In the genomic region with DNA sequence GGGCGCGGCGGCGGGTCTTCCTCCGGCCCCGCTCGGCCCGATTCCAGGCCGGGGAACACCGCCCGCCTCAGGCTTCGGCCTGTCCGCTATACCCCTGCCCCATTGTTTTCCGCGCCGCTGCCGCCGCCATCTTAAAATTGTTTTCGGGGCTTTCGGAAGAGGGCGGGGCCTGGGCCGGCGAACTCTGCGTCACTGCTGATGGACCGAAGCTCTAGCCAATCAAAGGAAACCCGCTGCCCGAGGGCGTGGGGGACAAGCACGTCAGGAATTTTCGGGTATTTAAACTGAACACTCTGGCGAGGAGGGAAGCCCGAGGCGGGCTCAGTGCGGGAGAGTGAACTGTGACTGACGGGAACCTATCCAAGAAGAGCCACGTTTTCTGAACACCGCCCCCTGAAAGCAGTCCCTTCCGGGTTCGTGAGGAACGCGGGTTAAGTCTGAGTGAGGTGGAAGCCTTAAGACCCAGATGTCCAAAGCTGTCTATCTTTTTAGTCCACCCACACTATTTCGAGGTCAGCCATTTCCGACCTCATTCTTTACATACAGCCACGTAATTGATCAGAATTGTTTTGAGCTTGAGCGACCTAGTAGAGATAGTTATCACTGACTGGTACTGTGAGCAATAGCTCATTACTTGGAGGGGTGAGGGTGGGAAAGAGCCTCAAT, we compare ENCODE assay signal across 8 mouse cellular contexts. TPM values are rescaled to one million over a fixed set of nuclear protein-coding genes. Genes with fewer than 3 reads are reported as not detected.
DNase-seq lines count a peak whose midpoint lies in the region; ATAC-seq and TF ChIP-seq lines count a peak whose summit lies in the region.

A gene (minus strand): TSS at position 122 of the 666 bp plus-strand sequence.

- peak within 1 kb of the TSS; percentile 99 for H3K9ac ChIP-seq in embryonic facial prominence, embryonic 13.5 days
- H3K9ac ChIP-seq in limb, embryonic 12.5 days (replicated peaks): peak within 1 kb of the TSS; percentile 99
- peak within 1 kb of the TSS; percentile 66 for H3K9ac ChIP-seq in midbrain, embryonic 15.5 days

- no peak for TF ChIP-seq CTCF in kidney, adult 2 months (conservative IDR thresholded peaks at IDR 0.05; ENCODE audit: insufficient read depth, insufficient read length, low read depth, low read length)
- no peak for TF ChIP-seq CTCF in spleen, adult 2 months (IDR thresholded peaks at IDR 0.05; ENCODE audit: extremely low read depth, insufficient read depth, insufficient read length, insufficient replicate concordance)

- peak within 1 kb of the TSS; percentile 99 for H3K27ac ChIP-seq in embryonic facial prominence, embryonic 13.5 days
- peak within 1 kb of the TSS; percentile 94 for H3K27ac ChIP-seq in kidney, adult 2 months (ENCODE audit: insufficient read depth, low read depth, low read length)
- peak within 1 kb of the TSS; percentile 98 for H3K27ac ChIP-seq in limb, embryonic 12.5 days
- H3K27ac ChIP-seq in midbrain, embryonic 15.5 days: peak within 1 kb of the TSS; percentile 96
- H3K27ac ChIP-seq in spleen, adult 2 months (ENCODE audit: insufficient read depth, low read length): peak within 1 kb of the TSS; percentile 94

- under 1% methylated on average over 45 of the region's 45 CpGs for WGBS in embryonic facial prominence, embryonic 13.5 days
- WGBS in kidney, adult 2 months: under 1% methylated on average over 45 of the region's 45 CpGs
- under 1% methylated on average over 45 of the region's 45 CpGs for WGBS in limb, embryonic 12.5 days
- under 1% methylated on average over 45 of the region's 45 CpGs for whole genome bisulfite sequencing in midbrain, embryonic 15.5 days
- under 1% methylated on average over 45 of the region's 45 CpGs for WGBS in spleen, adult 2 months

- TF ChIP-seq POLR2A in kidney, adult 2 months (IDR thresholded peaks at IDR 0.05; ENCODE audit: low read depth, low read length): peak; percentile 89
- peak; percentile 79 for TF ChIP-seq POLR2A in spleen, adult 2 months (IDR thresholded peaks at IDR 0.05; ENCODE audit: low read depth, low read length)

- peak within 1 kb of the TSS; percentile 98 for H3K4me3 ChIP-seq in embryonic facial prominence, embryonic 13.5 days
- H3K4me3 ChIP-seq in kidney, adult 2 months (ENCODE audit: insufficient read depth, low read depth, low read length): peak within 1 kb of the TSS; percentile 95
- H3K4me3 ChIP-seq in limb, embryonic 12.5 days (replicated peaks): peak within 1 kb of the TSS; percentile 97
- H3K4me3 ChIP-seq in midbrain, embryonic 15.5 days: peak within 1 kb of the TSS; percentile 76
- H3K4me3 ChIP-seq in spleen, adult 2 months (ENCODE audit: extremely low read depth, insufficient read depth, insufficient read length): peak within 1 kb of the TSS; percentile 74

- peak; percentile 97 for ATAC-seq in embryonic facial prominence, embryonic 13.5 days (ENCODE audit: insufficient number of reproducible peaks, insufficient read depth, low FRiP score, low TSS enrichment, low read depth)
- ATAC-seq in limb, embryonic 12.5 days (ENCODE audit: insufficient number of reproducible peaks, insufficient read depth, low FRiP score, low TSS enrichment, low read depth): peak; percentile 99
- peak; percentile 98 for ATAC-seq in midbrain, embryonic 15.5 days (replicated peaks)

- peaks cover 40% of the 10 kb centered on the region for H3K36me3 ChIP-seq in embryonic facial prominence, embryonic 13.5 days
- peaks cover 6% of the 10 kb centered on the region for H3K36me3 ChIP-seq in kidney, adult 2 months (ENCODE audit: control insufficient read depth, insufficient read depth, low read length)
- peaks cover 56% of the 10 kb centered on the region for H3K36me3 ChIP-seq in limb, embryonic 12.5 days
- peaks cover 23% of the 10 kb centered on the region for H3K36me3 ChIP-seq in midbrain, embryonic 15.5 days (replicated peaks)
- peaks cover 12% of the 10 kb centered on the region for H3K36me3 ChIP-seq in spleen, adult 2 months (ENCODE audit: control insufficient read depth, insufficient read depth, low read length)

- H3K4me2 ChIP-seq in embryonic facial prominence, embryonic 13.5 days: peak within 1 kb of the TSS; percentile 81
- H3K4me2 ChIP-seq in limb, embryonic 12.5 days: peak within 1 kb of the TSS; percentile 72
- H3K4me2 ChIP-seq in midbrain, embryonic 15.5 days: peak within 1 kb of the TSS; percentile 79

- DNase-seq in 3134 (ENCODE audit: extremely low read depth, insufficient read length, low spot score): peak; percentile 94
- peak; percentile 97 to 98 for DNase-seq in adrenal gland, postnatal 36 days
- DNase-seq in heart, adult 18-20 months: peak; percentile 98 to 99
- peak; percentile 99 for DNase-seq in kidney, adult 2 months
- peak; percentile 94 to 95 for DNase-seq in spleen, adult 2 months (ENCODE audit: low read depth in 1 of 2, low spot score in 2 of 2)

- peaks cover 25% of the 10 kb centered on the region for H3K4me1 ChIP-seq in embryonic facial prominence, embryonic 13.5 days
- H3K4me1 ChIP-seq in kidney, adult 2 months (ENCODE audit: control insufficient read depth, insufficient read depth, low read length): peaks cover 17% of the 10 kb centered on the region; the same call in 1 of the 2 replicates
- H3K4me1 ChIP-seq in limb, embryonic 12.5 days (replicated peaks): peaks cover 16% of the 10 kb centered on the region; the same call in 1 of the 2 replicates
- peaks cover 34% of the 10 kb centered on the region for H3K4me1 ChIP-seq in midbrain, embryonic 15.5 days
- peaks cover 4% of the 10 kb centered on the region; the same call in 1 of the 2 replicates for H3K4me1 ChIP-seq in spleen, adult 2 months (ENCODE audit: control insufficient read depth, insufficient read depth, insufficient read length)

- H3K9me3 ChIP-seq in embryonic facial prominence, embryonic 13.5 days: no peaks in the 10 kb centered on the region
- H3K9me3 ChIP-seq in limb, embryonic 12.5 days: no peaks in the 10 kb centered on the region
- no peaks in the 10 kb centered on the region for H3K9me3 ChIP-seq in midbrain, embryonic 15.5 days

- no peaks in the 10 kb centered on the region for H3K27me3 ChIP-seq in embryonic facial prominence, embryonic 13.5 days
- no peaks in the 10 kb centered on the region for H3K27me3 ChIP-seq in kidney, adult 2 months (replicated peaks; ENCODE audit: control insufficient read depth, insufficient read depth, low read length)
- H3K27me3 ChIP-seq in limb, embryonic 12.5 days: no peaks in the 10 kb centered on the region
- no peaks in the 10 kb centered on the region for H3K27me3 ChIP-seq in midbrain, embryonic 15.5 days (replicated peaks)
- no peaks in the 10 kb centered on the region for H3K27me3 ChIP-seq in spleen, adult 2 months (ENCODE audit: control insufficient read depth, insufficient read depth, low read length)

RNA-seq across cellular contexts. Expression of the gene that starts here (rescaled TPM):
- 10 to 100 TPM; 24.7 to 26.0 TPM for total RNA-seq in adrenal gland, postnatal 36 days (2021)
- polyA plus RNA-seq in embryonic facial prominence, embryonic 13.5 days (2015; fragmentation: Nextera tagmentation; extraction: Ambion mirVana): 7.1 and 8.1 TPM in 2 replicates
- total RNA-seq in heart, adult 18-20 months (2021): 1 to 10 TPM; 8.8 to 9.6 TPM
- polyA plus RNA-seq in kidney, adult 2 months (2012; rRNA removed): 10.9 and 12.5 TPM in 2 replicates
- polyA plus RNA-seq in limb, embryonic 12.5 days (2016; fragmentation: Nextera tagmentation; extraction: Ambion mirVana): 9.0 and 10.4 TPM in 2 replicates
- 3.8 and 4.1 TPM in 2 replicates for polyA plus RNA-seq in midbrain, embryonic 15.5 days (2015; fragmentation: Nextera tagmentation; extraction: Ambion mirVana)
- polyA plus RNA-seq in spleen, adult 2 months (2012; rRNA removed): 15.0 and 19.3 TPM in 2 replicates

Comparison
In these comparisons a context has a peak if more than half of its experiments do, and no peak if none do; other contexts are left out.
1. Peak in every context shown above with its lines: DNase-seq, ATAC-seq, H3K4me3 ChIP-seq and H3K27ac ChIP-seq.